Mouse (Mus musculus): ENCODE results near the gene Tex37. TPM values are rescaled to one million over a fixed set of nuclear protein-coding genes. Genes with fewer than 3 reads are reported as not detected.

Gene Tex37
- not detected in 2 replicates for polyA plus RNA-seq (2015; fragmentation: Nextera tagmentation; extraction: Ambion mirVana)

GRCm38 (mm10) chr6:70918827-70919226 is at the start of gene Tex37:
Gene Tex37, minus strand, starts transcription at chr6:70918927.
- 0 out of 2 replicates have a peak, but pooled peaks cover 3% of the 10 kb centered on the region for H3K4me1 ChIP-seq (replicated peaks)
- H3K27me3 ChIP-seq, result peaks cover 10% of the 10 kb centered on the region; the same call in 1 of the 2 replicates
- no peaks in the 10 kb centered on the region for H3K36me3 ChIP-seq
- H3K9me3 ChIP-seq (replicated peaks), result no peaks in the 10 kb centered on the region
- 84% methylated on average over 3 of the region's 3 CpGs for WGBS
- no peak within 1 kb of the TSS for H3K9ac ChIP-seq
- H3K4me2 ChIP-seq, result no peak within 1 kb of the TSS
- ATAC-seq (replicated peaks; ENCODE audit: insufficient number of reproducible peaks, insufficient read depth, low FRiP score, low read depth), result no peak
- H3K27ac ChIP-seq, result no peak within 1 kb of the TSS
- H3K4me3 ChIP-seq, result no peak within 1 kb of the TSS

- Histone ChIP-seq H3K4me1 (replicated peaks) (peaks cover 11% of the 10 kb centered on the region), H3K4me2 (no peak overlapping the region), H3K36me3 (no peaks in the 10 kb centered on the region), H3K27ac (no peak overlapping the region; the same call in 1 of the 2 replicates), H3K4me3 (no peak overlapping the region), H3K9ac (no peak overlapping the region), H3K9me3 (replicated peaks) (no peaks in the 10 kb centered on the region), H3K27me3 (peaks cover 30% of the 10 kb centered on the region)
- no peak for ATAC-seq (replicated peaks; ENCODE audit: insufficient number of reproducible peaks, insufficient read depth, low FRiP score, low read depth)
- WGBS, result 51% methylated on average over 4 of the region's 4 CpGs
Measured at GRCm38 (mm10) chr6:70968291-70968690, 49.6 kb upstream of the Tex37 start.

GRCm38 (mm10) chr6:70967422-70967821 is 48.7 kb upstream of the Tex37 start:
- Histone ChIP-seq H3K4me1 (replicated peaks) (peaks cover 8% of the 10 kb centered on the region), H3K9me3 (replicated peaks) (no peaks in the 10 kb centered on the region), H3K4me2 (peak overlapping the region; percentile 54), H3K27me3 (peaks cover 37% of the 10 kb centered on the region), H3K9ac (no peak overlapping the region), H3K4me3 (peak overlapping the region; percentile 7; the same call in 1 of the 2 replicates), H3K27ac (no peak overlapping the region), H3K36me3 (no peaks in the 10 kb centered on the region)
- 10% methylated on average over 8 of the region's 8 CpGs for WGBS
- ATAC-seq (replicated peaks; ENCODE audit: insufficient number of reproducible peaks, insufficient read depth, low FRiP score, low read depth), result no peak

- WGBS, result 39% methylated on average over 7 of the region's 7 CpGs
- Histone ChIP-seq H3K36me3 (no peaks in the 10 kb centered on the region), H3K4me1 (replicated peaks) (peaks cover 8% of the 10 kb centered on the region), H3K27me3 (peaks cover 39% of the 10 kb centered on the region), H3K9ac (no peak overlapping the region), H3K4me2 (no peak overlapping the region), H3K27ac (no peak overlapping the region), H3K4me3 (no peak overlapping the region), H3K9me3 (replicated peaks) (no peaks in the 10 kb centered on the region)
- ATAC-seq (replicated peaks; ENCODE audit: insufficient number of reproducible peaks, insufficient read depth, low FRiP score, low read depth), result no peak
Measured at GRCm38 (mm10) chr6:70965694-70966093, 47.0 kb upstream of the Tex37 start.

- H3K9me3 ChIP-seq (replicated peaks), result no peaks in the 10 kb centered on the region
- H3K4me3 ChIP-seq, result no peak overlapping the region
- H3K27ac ChIP-seq, result no peak overlapping the region
- H3K4me1 ChIP-seq (replicated peaks), result peaks cover 8% of the 10 kb centered on the region
- H3K9ac ChIP-seq, result no peak overlapping the region
- ATAC-seq (replicated peaks; ENCODE audit: insufficient number of reproducible peaks, insufficient read depth, low FRiP score, low read depth), result no peak
- peaks cover 53% of the 10 kb centered on the region for H3K27me3 ChIP-seq
- H3K36me3 ChIP-seq, result no peaks in the 10 kb centered on the region
- WGBS, result 44% methylated on average over 6 of the region's 6 CpGs
- no peak overlapping the region for H3K4me2 ChIP-seq
Measured at GRCm38 (mm10) chr6:70964116-70964830, 45.5 kb upstream of the Tex37 start.

- Histone ChIP-seq H3K9ac (no peak overlapping the region), H3K9me3 (replicated peaks) (no peaks in the 10 kb centered on the region), H3K4me1 (replicated peaks) (peaks cover 13% of the 10 kb centered on the region), H3K27ac (no peak overlapping the region), H3K36me3 (no peaks in the 10 kb centered on the region), H3K4me2 (peak overlapping the region; percentile 71; the same call in 1 of the 2 replicates), H3K4me3 (peak overlapping the region; percentile 46; the same call in 1 of the 2 replicates), H3K27me3 (peaks cover 78% of the 10 kb centered on the region)
- WGBS, result 12% methylated on average over 7 of the region's 7 CpGs
- no peak for ATAC-seq (replicated peaks; ENCODE audit: insufficient number of reproducible peaks, insufficient read depth, low FRiP score, low read depth)
Measured at GRCm38 (mm10) chr6:70957341-70957940, 38.7 kb upstream of the Tex37 start.

GRCm38 (mm10) chr6:70956936-70957335 is 38.2 kb upstream of the Tex37 start:
- peak overlapping the region; percentile 71 for H3K4me2 ChIP-seq
- WGBS, result 2% methylated on average over 34 of the region's 34 CpGs

GRCm38 (mm10) chr6:70956285-70956912 is 37.7 kb upstream of the Tex37 start, which contains the start of gene Foxi3:
Gene Foxi3, plus strand, starts transcription at chr6:70956531.
- H3K27ac ChIP-seq, result no peak within 1 kb of the TSS
- H3K27me3 ChIP-seq, result peaks cover 81% of the 10 kb centered on the region
- H3K9ac ChIP-seq, result no peak within 1 kb of the TSS

More at GRCm38 (mm10) chr6:70956936-70957335, 38.2 kb upstream of the Tex37 start:
- Histone ChIP-seq H3K36me3 (no peaks in the 10 kb centered on the region), H3K27me3 (peaks cover 81% of the 10 kb centered on the region), H3K9ac (no peak overlapping the region), H3K27ac (no peak overlapping the region), H3K4me3 (peak overlapping the region; percentile 46), H3K9me3 (replicated peaks) (no peaks in the 10 kb centered on the region), H3K4me1 (replicated peaks) (peaks cover 13% of the 10 kb centered on the region)
- no peak for ATAC-seq (replicated peaks; ENCODE audit: insufficient number of reproducible peaks, insufficient read depth, low FRiP score, low read depth)

GRCm38 (mm10) chr6:70955841-70956240 is 37.1 kb upstream of the Tex37 start:
- Histone ChIP-seq H3K4me2 (peak overlapping the region; percentile 71), H3K27me3 (peaks cover 86% of the 10 kb centered on the region), H3K36me3 (no peaks in the 10 kb centered on the region), H3K9me3 (replicated peaks) (no peaks in the 10 kb centered on the region), H3K4me1 (replicated peaks) (peaks cover 13% of the 10 kb centered on the region), H3K4me3 (peak overlapping the region; percentile 46), H3K9ac (no peak overlapping the region), H3K27ac (no peak overlapping the region)
- ATAC-seq (replicated peaks; ENCODE audit: insufficient number of reproducible peaks, insufficient read depth, low FRiP score, low read depth), result no peak
- WGBS, result 3% methylated on average over 12 of the region's 12 CpGs

More at GRCm38 (mm10) chr6:70956285-70956912, 37.7 kb upstream of the Tex37 start, which contains the start of gene Foxi3:
- H3K4me3 ChIP-seq, result peak within 1 kb of the TSS; percentile 46
- no peak for ATAC-seq (replicated peaks; ENCODE audit: insufficient number of reproducible peaks, insufficient read depth, low FRiP score, low read depth)
- peaks cover 13% of the 10 kb centered on the region for H3K4me1 ChIP-seq (replicated peaks)
- no peaks in the 10 kb centered on the region for H3K36me3 ChIP-seq
- H3K4me2 ChIP-seq, result peak within 1 kb of the TSS; percentile 71
- WGBS, result 1% methylated on average over 66 of the region's 67 CpGs
- H3K9me3 ChIP-seq (replicated peaks), result no peaks in the 10 kb centered on the region

GRCm38 (mm10) chr6:70955291-70955800 is 36.6 kb upstream of the Tex37 start:
- Histone ChIP-seq H3K27ac (no peak overlapping the region), H3K9ac (no peak overlapping the region), H3K36me3 (no peaks in the 10 kb centered on the region), H3K4me1 (replicated peaks) (peaks cover 13% of the 10 kb centered on the region), H3K9me3 (replicated peaks) (no peaks in the 10 kb centered on the region), H3K27me3 (peaks cover 85% of the 10 kb centered on the region), H3K4me2 (no peak overlapping the region), H3K4me3 (no peak overlapping the region)
- WGBS, result 7% methylated on average over 14 of the region's 14 CpGs
- no peak for ATAC-seq (replicated peaks; ENCODE audit: insufficient number of reproducible peaks, insufficient read depth, low FRiP score, low read depth)

- Histone ChIP-seq H3K4me2 (no peak overlapping the region), H3K27me3 (peaks cover 74% of the 10 kb centered on the region), H3K9ac (no peak overlapping the region), H3K4me3 (no peak overlapping the region), H3K27ac (no peak overlapping the region), H3K9me3 (replicated peaks) (no peaks in the 10 kb centered on the region), H3K4me1 (replicated peaks) (peaks cover 13% of the 10 kb centered on the region), H3K36me3 (no peaks in the 10 kb centered on the region)
- no peak for ATAC-seq (replicated peaks; ENCODE audit: insufficient number of reproducible peaks, insufficient read depth, low FRiP score, low read depth)
- 11% methylated on average over 6 of the region's 6 CpGs for WGBS
Measured at GRCm38 (mm10) chr6:70954040-70954439, 35.3 kb upstream of the Tex37 start.
